ENCODE assay signal across 8 mouse cellular contexts in genomic region chr1:58677575-58677974, GRCm38 (mm10). TPM values are rescaled to one million over a fixed set of nuclear protein-coding genes. Genes with fewer than 3 reads are reported as not detected.
DNase-seq lines count a peak whose midpoint lies in the region; TF ChIP-seq lines count a peak whose summit lies in the region.

No protein-coding gene starts in this region.

- no peaks in the 10 kb centered on the region for H3K36me3 ChIP-seq in small intestine, adult 2 months (ENCODE audit: control insufficient read depth, insufficient read depth, low read length)

- peak; percentile 34; the same call in 1 of the 2 replicates for TF ChIP-seq CTCF in cortical plate, adult 2 months (IDR thresholded peaks at IDR 0.05; ENCODE audit: extremely low read depth, insufficient read depth, low read length)
- TF ChIP-seq CTCF in small intestine, adult 2 months (IDR thresholded peaks at IDR 0.05; ENCODE audit: extremely low read depth, insufficient read length, insufficient replicate concordance, low read depth, low read length): no peak

- no peaks in the 10 kb centered on the region for H3K4me1 ChIP-seq in cortical plate, adult 2 months (ENCODE audit: control insufficient read depth, insufficient read depth, low read length)
- H3K4me1 ChIP-seq in small intestine, adult 2 months (ENCODE audit: control insufficient read depth, insufficient read depth, insufficient read length, low read length): peaks cover 3% of the 10 kb centered on the region; the same call in 1 of the 2 replicates

- no peak overlapping the region for H3K27ac ChIP-seq in cortical plate, adult 2 months (ENCODE audit: insufficient read depth, low read length)
- H3K27ac ChIP-seq in small intestine, adult 2 months (ENCODE audit: insufficient read depth, low read depth, low read length): peak overlapping the region; percentile 65; the same call in 1 of the 2 replicates

- DNase-seq in heart, adult 8-10 months (ENCODE audit: low spot score): peak; percentile 28
- no peak for DNase-seq in heart, postnatal 25 days (ENCODE audit: low spot score)
- DNase-seq in 3134 (ENCODE audit: extremely low read depth, insufficient read length, low spot score) (peak; percentile 26), NIH3T3 (ENCODE audit: low read depth) (peak; percentile 83)
- DNase-seq in kidney, postnatal 36 days: peak; percentile 37 to 64
- no peak for DNase-seq in layer of hippocampus, adult 9-10 months (ENCODE audit: low spot score)

- intact Hi-C loops in heart, postnatal 25 days (cut with DNase I): loop anchor here (2.0 to 5.0 kb wide), 2 partner anchors 115 to 200 kb away; no protein-coding TSS in a partner anchor

- WGBS in small intestine, adult 2 months: 84% methylated on average over 1 of the region's 1 CpGs

- TF ChIP-seq POLR2A in cortical plate, adult 2 months (IDR thresholded peaks at IDR 0.05; ENCODE audit: extremely low read depth, insufficient read depth, low read length): no peak
- TF ChIP-seq POLR2A in small intestine, adult 2 months (IDR thresholded peaks at IDR 0.05; ENCODE audit: low read depth, low read length): no peak

- H3K27me3 ChIP-seq in small intestine, adult 2 months (ENCODE audit: control insufficient read depth, insufficient read depth, low read length): no peaks in the 10 kb centered on the region

- no peak overlapping the region for H3K4me3 ChIP-seq in cortical plate, adult 2 months (ENCODE audit: insufficient read depth, low read length)
- no peak overlapping the region for H3K4me3 ChIP-seq in small intestine, adult 2 months (ENCODE audit: low read depth, low read length)

RNA-seq across cellular contexts. Expression of gene Als2cr12, which starts 18.2 kb away (rescaled TPM):
- not detected for total RNA-seq in heart, adult 8-10 months (2022)
- total RNA-seq in heart, postnatal 25 days (2021): not detected
- polyA plus RNA-seq in cortical plate, adult 2 months (2012; rRNA removed): not detected in 2 replicates
- polyA plus RNA-seq in small intestine, adult 2 months (2012; rRNA removed): 0.06 and 0.47 TPM in 2 replicates

RNA-seq across cellular contexts. Expression of gene Cflar, which starts 33.7 kb away (rescaled TPM):
- 10 to 100 TPM; 43.5 to 60.4 (median 50.3) TPM for total RNA-seq in heart, adult 8-10 months (2022)
- 10 to 100 TPM; 52.1 to 59.3 TPM for total RNA-seq in heart, postnatal 25 days (2021)
- polyA plus RNA-seq in cortical plate, adult 2 months (2012; rRNA removed): 13.2 and 14.7 TPM in 2 replicates
- polyA plus RNA-seq in small intestine, adult 2 months (2012; rRNA removed): 9.8 and 29.5 TPM in 2 replicates

Comparison
In these comparisons a context has a peak if more than half of its experiments do, and no peak if none do; other contexts are left out.
1. DNase-seq: peak in heart, adult 8-10 months (single experiment), 3134 (single experiment), NIH3T3 (single experiment) and kidney, postnatal 36 days (2 of 2); none in heart, postnatal 25 days (single experiment) and layer of hippocampus, adult 9-10 months (single experiment).